Mouse (Mus musculus) ES-E14 (cell line): Measurements from ENCODE around the gene Fam184b. TPM values are rescaled to one million over a fixed set of nuclear protein-coding genes. Genes with fewer than 3 reads are reported as not detected.
A peak's percentile ranks its signal among the peaks of the same experiment; 100 is the strongest.
"Not testable (repeated sequence)": the region's sequence is repeated elsewhere in the genome, so short reads cannot be mapped to it uniquely, and the experiment has no call there.

ENCODE experiments used
- DNase-seq: peaks from one replicate; pipeline ENCODE4 v3.0.0-alpha.2; 2013; ENCODE audit warnings: low read depth, low spot score
- H3K27ac ChIP-seq: 2 replicates; pipeline ENCODE4 v1.5.1; 2012; ENCODE audit warnings: low read depth, mild to moderate bottlenecking, low read length, moderate library complexity, mixed read lengths; ENCODE audit not compliant: poor library complexity, insufficient read depth, severe bottlenecking
- H3K36me3 ChIP-seq: 2 replicates; pipeline ENCODE4 v1.6.1; 2012; ENCODE audit warnings: mild to moderate bottlenecking, low read length, moderate library complexity, mixed read lengths; ENCODE audit not compliant: control insufficient read depth, poor library complexity, insufficient read depth, severe bottlenecking
- H3K4me1 ChIP-seq, 2 experiments: fragments of 150-350 bp in 1 of 2; sonication (generic) in 1 of 2; 2 replicates each; pipeline ENCODE4 v1.6.1; 2012; ENCODE audit warnings: low read length in 2 of 2, mild to moderate bottlenecking in 1 of 2, mixed read lengths in 1 of 2; ENCODE audit not compliant: control insufficient read depth in 2 of 2, insufficient read depth in 2 of 2, poor library complexity in 1 of 2
- H3K4me3 ChIP-seq, 2 experiments: fragments of 150-350 bp in 1 of 2; sonication (generic) in 1 of 2; 2 replicates each; pipeline ENCODE4 v1.5.1; 2012; ENCODE audit warnings: low read length in 2 of 2, low read depth in 1 of 2, mild to moderate bottlenecking in 1 of 2, mixed read lengths in 1 of 2; ENCODE audit not compliant: insufficient read depth in 1 of 2, poor library complexity in 1 of 2, severe bottlenecking in 1 of 2
- H3K9ac ChIP-seq: 2 replicates; pipeline ENCODE4 v1.6.1; 2012; ENCODE audit warnings: low read depth, mild to moderate bottlenecking, low read length, mixed read lengths; ENCODE audit not compliant: poor library complexity, insufficient read depth, severe bottlenecking
- H3K9me3 ChIP-seq: fragments of 150-350 bp; sonication (generic); 2 replicates; pipeline ENCODE4 v1.6.1; 2012; ENCODE audit warnings: low read depth, mild to moderate bottlenecking, low read length; ENCODE audit not compliant: control insufficient read depth, insufficient read depth
- CHD2 ChIP-seq: IDR thresholded peaks from 2 replicates; pipeline ENCODE4 v1.6.1; 2014; ENCODE audit warnings: mild to moderate bottlenecking, low read depth, low read length, inconsistent platforms
- HCFC1 ChIP-seq: IDR thresholded peaks from 2 replicates; pipeline ENCODE4 v1.6.1; 2012; ENCODE audit warnings: low read length, inconsistent platforms, borderline replicate concordance; ENCODE audit not compliant: insufficient read depth
- MAFK ChIP-seq: IDR thresholded peaks from 2 replicates; pipeline ENCODE4 v1.6.1; 2014; ENCODE audit warnings: mild to moderate bottlenecking, low read depth, low read length, inconsistent platforms; ENCODE audit not compliant: insufficient read depth
- ZC3H11A ChIP-seq: IDR thresholded peaks from 2 replicates; pipeline ENCODE4 v1.6.1; 2012; ENCODE audit warnings: low read depth, mild to moderate bottlenecking, inconsistent platforms, low read length, borderline replicate concordance
- ZNF384 ChIP-seq: IDR thresholded peaks from 2 replicates; pipeline ENCODE4 v1.6.1; 2012; ENCODE audit warnings: low read depth, low read length, inconsistent platforms
- in situ Hi-C, 2 experiments: fragments of 600-800 bp; cut with MboI; formaldehyde crosslinking; loops; one replicate each; pipeline ENCODE4 v1.15.1; 2025; ENCODE audit warnings: low sequenced_read_pairs in 2 of 2, inconsistent platforms in 1 of 2; ENCODE audit not compliant: unreplicated experiment in 2 of 2
- total RNA-seq: library from RNA; depleted of rRNA; stranded (reverse); fragments of 300-350 nt; gene quantifications from 2 replicates; pipeline ENCODE4 v1.2.3, GENCODE M21; 2012

Fam184b gene
- total RNA-seq, 1 experiment, result 0.45 TPM

GRCm38 (mm10) chr5:45669598-45670279, 30.3 kb upstream of the Fam184b start, which contains the start of gene Ncapg:
Gene Ncapg (plus strand): TSS chr5:45669919.
- peak within 1 kb of the TSS; percentile 88 to 93 for H3K4me3 ChIP-seq
- peak within 1 kb of the TSS; percentile 97 for H3K9ac ChIP-seq
- no peaks in the 10 kb centered on the region for H3K36me3 ChIP-seq
- peak within 1 kb of the TSS; percentile 69 for H3K27ac ChIP-seq
- H3K4me1 ChIP-seq, result peaks cover 0 to 5% of the 10 kb centered on the region in 2 experiments; a peak in 1 of 4 replicates
- peak; percentile 64; the same call in 1 of the 2 replicates for TF ChIP-seq HCFC1
- TF ChIP-seq CHD2, result peak; percentile 95
- TF ChIP-seq ZNF384, result no peak
- H3K9me3 ChIP-seq, result no peaks in the 10 kb centered on the region
- in situ Hi-C loops, result loop anchor here in 1 of 2 experiments (10.0 kb wide), 1 partner anchor 195 kb away; no protein-coding TSS in a partner anchor
- peak; percentile 98 for DNase-seq

- in situ Hi-C loops, result loop anchor here in 1 of 2 experiments (10.0 kb wide), 1 partner anchor 194 kb away; no protein-coding TSS in a partner anchor
- Histone ChIP-seq H3K36me3 (no peaks in the 10 kb centered on the region), H3K9ac (peak overlapping the region; percentile 93), H3K4me1 (peaks cover 0 to 5% of the 10 kb centered on the region in 2 experiments; a peak in 1 of 4 replicates), H3K27ac (peak overlapping the region; percentile 3), H3K9me3 (no peaks in the 10 kb centered on the region), H3K4me3 (peak overlapping the region; percentile 82 to 85)
- DNase-seq, result no peak
- TF ChIP-seq CHD2 (no peak), HCFC1 (no peak), ZNF384 (no peak), MAFK (no peak), ZC3H11A (no peak)
Measured at GRCm38 (mm10) chr5:45669234-45669597, 29.8 kb upstream of the Fam184b start.

GRCm38 (mm10) chr5:45668831-45669230, 29.4 kb upstream of the Fam184b start:
- DNase-seq, result no peak
- H3K36me3 ChIP-seq, result no peaks in the 10 kb centered on the region
- peaks cover 0 to 5% of the 10 kb centered on the region in 2 experiments; a peak in 1 of 4 replicates for H3K4me1 ChIP-seq
- in situ Hi-C loops, result loop anchor here in 1 of 2 experiments (10.0 kb wide), 1 partner anchor 194 kb away; no protein-coding TSS in a partner anchor
- peak overlapping the region; percentile 82 to 85 for H3K4me3 ChIP-seq
- no peaks in the 10 kb centered on the region for H3K9me3 ChIP-seq
- TF ChIP-seq HCFC1 (no peak), ZC3H11A (no peak), CHD2 (no peak), ZNF384 (no peak), MAFK (no peak)
- peak overlapping the region; percentile 93 for H3K9ac ChIP-seq
- no peak overlapping the region for H3K27ac ChIP-seq

- Histone ChIP-seq H3K4me1 (peaks cover 0 to 5% of the 10 kb centered on the region in 2 experiments; a peak in 1 of 4 replicates), H3K9me3 (no peaks in the 10 kb centered on the region), H3K9ac (no peak overlapping the region), H3K4me3 (peak overlapping the region in 1 of 2 experiments; percentile 85; a peak in 1 of 4 replicates), H3K27ac (no peak overlapping the region), H3K36me3 (no peaks in the 10 kb centered on the region)
- DNase-seq, result no peak
- in situ Hi-C loops, result loop anchor here in 1 of 2 experiments (10.0 kb wide), 1 partner anchor 194 kb away; no protein-coding TSS in a partner anchor
- TF ChIP-seq MAFK, result no peak
- TF ChIP-seq ZC3H11A, result no peak
- TF ChIP-seq HCFC1, result no peak
- no peak for TF ChIP-seq CHD2
- TF ChIP-seq ZNF384, result no peak
Measured at GRCm38 (mm10) chr5:45668324-45668723, 28.9 kb upstream of the Fam184b start.

- H3K9ac ChIP-seq, H3K9me3 ChIP-seq, DNase-seq, H3K4me3 ChIP-seq, in situ Hi-C loops, H3K27ac ChIP-seq, H3K36me3 ChIP-seq, H3K4me1 ChIP-seq: not testable (repeated sequence)
Measured at GRCm38 (mm10) chr5:45658406-45658805, 19.0 kb upstream of the Fam184b start.
